Mouse (Mus musculus): ENCODE measurements around the gene Braf.
A peak's percentile ranks its signal among the peaks of the same experiment; 100 is the strongest.
"Not testable (repeated sequence)": the region's sequence is repeated elsewhere in the genome, so short reads cannot be mapped to it uniquely, and the experiment has no call there.

Gene Braf

GRCm38 (mm10) chr6:39724866-39725711, at the start of gene Braf:
TSS of gene Braf (minus strand) at chr6:39725463.
- DNase-seq (ENCODE audit: low read depth, low spot score), result peak; percentile 97

DNA sequence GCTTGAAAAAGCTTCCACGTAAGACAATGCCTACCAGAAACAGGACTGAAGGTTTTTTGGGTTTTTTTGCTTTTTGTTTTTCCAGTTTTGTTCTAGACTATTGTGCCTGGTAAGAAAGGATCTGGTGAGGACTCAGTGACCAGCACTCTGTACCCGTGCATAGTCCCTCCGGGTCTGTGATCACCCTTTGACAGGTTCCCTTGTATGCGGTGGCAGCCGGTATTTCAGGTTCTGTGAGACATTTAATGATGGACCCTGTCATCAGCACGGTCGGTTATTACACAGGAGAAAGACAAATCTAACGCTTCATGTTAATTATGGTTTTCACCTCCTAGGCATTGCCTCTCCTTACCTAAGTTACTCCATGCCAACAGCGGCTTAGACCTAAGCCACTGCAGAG, 49.8 kb upstream of the Braf start:
- DNase-seq (ENCODE audit: low read depth, low spot score), result no peak

GRCm38 (mm10) chr6:39757229-39757628, 32.0 kb upstream of the Braf start:
- DNase-seq (ENCODE audit: low read depth, low spot score), result no peak

DNA sequence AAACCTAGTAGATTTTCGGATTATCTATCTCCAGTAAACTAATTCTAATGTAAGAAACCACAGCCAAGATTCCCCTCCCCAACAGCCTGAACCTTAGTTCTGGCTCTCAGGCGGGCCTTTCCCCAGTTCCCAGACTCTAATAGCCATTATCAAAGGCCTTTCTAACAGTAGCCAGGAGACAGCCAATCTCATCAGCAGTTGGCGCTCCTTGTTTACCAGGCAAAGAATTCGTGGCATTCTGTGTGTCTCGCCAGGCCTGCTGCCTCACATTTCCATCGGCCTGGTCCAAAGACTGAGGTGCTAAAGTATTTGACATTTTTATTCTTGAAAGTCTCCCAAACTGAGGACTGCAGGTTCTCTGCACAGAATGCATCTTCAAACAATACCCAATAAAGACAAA, 24.6 kb upstream of the Braf start:
- no peak for DNase-seq (ENCODE audit: low read depth, low spot score)

- DNase-seq (ENCODE audit: low read depth, low spot score), result no peak
These were observed 21.8 kb upstream of the Braf start for GRCm38 (mm10) chr6:39747094-39747493.

GRCm38 (mm10) chr6:39745456-39745855, 20.2 kb upstream of the Braf start:
- DNase-seq (ENCODE audit: low read depth, low spot score), result no peak

- not testable (repeated sequence) for DNase-seq (ENCODE audit: low read depth, low spot score)
These were observed 14.4 kb upstream of the Braf start for GRCm38 (mm10) chr6:39739698-39740097.

DNA sequence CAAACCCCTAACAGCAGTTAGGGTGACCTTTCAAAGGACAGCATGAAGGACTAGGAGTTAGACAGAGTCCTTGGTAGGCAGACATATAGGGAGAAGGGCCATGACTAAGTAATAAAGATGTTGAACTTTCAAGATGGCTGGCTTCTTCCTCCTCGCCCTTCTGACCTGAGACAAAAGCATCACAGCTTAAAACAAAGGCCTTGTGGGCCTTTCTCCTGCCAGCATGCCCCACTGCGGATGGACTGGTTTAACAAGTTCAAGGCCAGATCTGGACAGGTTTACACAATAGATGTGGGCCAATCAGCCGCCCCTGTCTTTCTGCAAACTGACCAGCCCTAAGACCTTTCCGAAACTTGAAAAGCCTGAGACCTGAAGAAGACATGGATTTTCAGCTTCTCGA, 2.8 kb upstream of the Braf start:
- DNase-seq (ENCODE audit: low read depth, low spot score), result no peak

GRCm38 (mm10) chr6:39726149-39726548, 886 bp upstream of the Braf start:
- DNase-seq (ENCODE audit: low read depth, low spot score), result no peak

DNA sequence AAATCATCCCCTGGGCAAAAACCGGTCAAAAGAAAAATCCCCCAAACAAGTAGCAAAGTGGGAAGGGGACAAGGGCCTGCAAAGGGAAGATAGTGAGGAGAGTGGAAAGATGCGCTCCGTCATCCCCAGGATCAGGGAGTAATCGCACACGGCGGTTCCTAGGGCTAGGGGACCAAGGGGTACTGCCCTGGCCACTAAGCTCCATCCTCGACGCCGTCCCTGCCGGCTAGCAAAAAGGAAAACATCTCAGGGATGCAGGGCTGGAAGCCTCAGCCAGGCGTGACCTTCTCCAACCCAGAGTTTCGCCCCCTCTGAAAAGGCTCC, 759 bp downstream of the Braf start:
- DNase-seq (ENCODE audit: low read depth, low spot score), result no peak

DNA sequence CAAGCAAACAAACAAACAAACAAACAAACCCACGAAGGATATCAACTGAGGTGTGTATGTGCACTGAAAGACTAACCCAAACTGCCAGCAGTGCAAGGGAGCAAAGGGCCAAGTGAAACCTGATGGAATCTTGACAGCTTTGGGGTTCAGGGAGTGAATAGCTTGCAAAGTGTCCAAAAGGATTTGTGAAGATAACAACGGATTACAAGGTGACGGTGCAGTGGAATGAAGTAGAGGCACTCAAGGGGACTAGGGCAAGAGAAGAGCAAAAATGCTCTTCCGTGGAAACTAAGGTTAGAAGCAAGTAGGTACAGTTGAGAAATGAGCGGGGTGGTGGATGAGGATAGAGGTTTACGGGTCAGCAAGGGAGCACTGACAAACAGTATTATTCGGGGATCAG, 1.2 kb downstream of the Braf start:
- DNase-seq (ENCODE audit: low read depth, low spot score), result peak; percentile 27

GRCm38 (mm10) chr6:39718567-39718966, 6.7 kb downstream of the Braf start:
- no peak for DNase-seq (ENCODE audit: low read depth, low spot score)

DNA sequence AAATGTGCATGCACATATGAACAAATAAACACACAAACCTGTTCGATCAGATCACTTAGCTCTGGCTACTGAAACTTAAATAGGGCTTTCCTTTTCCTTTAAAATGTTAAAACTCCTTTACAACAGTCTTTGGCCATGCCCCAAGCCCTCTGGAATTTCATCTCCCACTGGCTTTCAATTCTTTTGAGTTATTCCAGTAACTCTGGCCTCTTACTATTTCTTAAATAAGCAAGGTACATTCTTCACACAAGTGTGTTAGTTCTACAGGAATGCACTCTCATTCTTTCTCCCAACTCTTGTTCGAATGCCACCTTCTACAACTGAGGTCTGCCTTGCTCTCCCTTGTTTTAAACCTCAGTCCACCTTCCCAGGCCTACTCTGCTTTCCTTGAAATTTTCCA, 8.2 kb downstream of the Braf start:
- no peak for DNase-seq (ENCODE audit: low read depth, low spot score)

GRCm38 (mm10) chr6:39714341-39714740, 10.9 kb downstream of the Braf start:
- DNase-seq (ENCODE audit: low read depth, low spot score), result peak; percentile 29

DNA sequence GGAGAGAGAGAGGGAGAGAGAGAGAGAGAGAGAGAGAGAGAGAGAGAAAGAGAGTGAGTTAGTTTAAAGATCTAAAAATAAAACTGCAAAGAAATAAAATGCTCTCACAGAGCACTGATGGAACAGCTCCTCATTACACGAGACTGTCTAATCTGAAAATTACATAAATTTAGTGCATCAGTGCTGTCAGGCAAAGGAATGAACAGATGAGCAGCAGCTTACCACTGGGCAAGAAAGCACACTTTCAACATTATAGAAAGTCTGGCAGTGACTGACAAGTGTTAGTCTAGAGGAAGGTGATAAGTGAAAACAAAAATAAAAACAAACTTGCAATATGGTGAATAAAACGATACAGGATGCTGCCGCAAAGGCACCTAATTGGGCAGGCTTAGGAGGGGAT, 11.9 kb downstream of the Braf start:
- DNase-seq (ENCODE audit: low read depth, low spot score), result no peak

GRCm38 (mm10) chr6:39705625-39706024, 19.6 kb downstream of the Braf start:
- DNase-seq (ENCODE audit: low read depth, low spot score), result no peak

DNA sequence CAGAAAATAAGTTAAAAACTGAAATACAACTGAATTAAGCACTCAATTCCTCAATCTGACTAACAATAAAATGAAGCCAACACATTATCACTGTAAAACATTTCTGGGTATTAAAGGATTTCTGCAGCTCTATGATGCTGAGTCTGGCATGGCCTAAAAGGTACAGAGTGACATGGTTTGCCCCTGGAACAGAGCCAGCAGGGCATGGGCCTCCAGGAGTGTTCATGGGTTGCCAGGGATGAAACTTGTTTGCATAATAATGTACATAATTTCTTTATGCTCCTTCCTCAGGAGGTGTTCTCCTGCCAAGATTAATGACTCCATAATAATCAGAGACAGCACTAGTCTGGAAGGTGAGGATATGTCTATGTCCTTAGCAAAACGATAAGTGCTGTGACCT, 32.1 kb downstream of the Braf start:
- no peak for DNase-seq (ENCODE audit: low read depth, low spot score)

DNA sequence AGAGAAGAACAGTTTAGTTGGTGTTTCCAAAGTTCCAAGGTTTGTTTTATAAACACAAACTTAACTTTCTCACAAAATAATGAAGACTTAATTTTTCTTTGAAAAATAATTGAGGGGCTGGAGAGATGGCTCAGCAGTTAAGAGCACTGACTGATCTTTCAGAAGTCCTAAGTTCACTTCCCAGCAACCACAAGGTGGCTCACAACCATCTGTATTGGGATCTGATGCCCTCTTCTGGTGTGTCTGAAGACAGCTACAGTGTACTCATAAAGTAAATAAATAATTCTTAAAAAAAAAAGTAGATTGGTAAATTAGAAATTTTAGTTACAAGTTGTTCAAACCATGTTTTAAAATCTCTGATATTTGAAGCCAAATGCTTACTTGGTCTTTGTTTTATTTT, 38.4 kb downstream of the Braf start:
- DNase-seq (ENCODE audit: low read depth, low spot score), result not testable (repeated sequence)

- no peak for DNase-seq (ENCODE audit: low read depth, low spot score)
These were observed 43.5 kb downstream of the Braf start for GRCm38 (mm10) chr6:39681795-39682194.

GRCm38 (mm10) chr6:39680524-39680923, 44.7 kb downstream of the Braf start:
- no peak for DNase-seq (ENCODE audit: low read depth, low spot score)

DNA sequence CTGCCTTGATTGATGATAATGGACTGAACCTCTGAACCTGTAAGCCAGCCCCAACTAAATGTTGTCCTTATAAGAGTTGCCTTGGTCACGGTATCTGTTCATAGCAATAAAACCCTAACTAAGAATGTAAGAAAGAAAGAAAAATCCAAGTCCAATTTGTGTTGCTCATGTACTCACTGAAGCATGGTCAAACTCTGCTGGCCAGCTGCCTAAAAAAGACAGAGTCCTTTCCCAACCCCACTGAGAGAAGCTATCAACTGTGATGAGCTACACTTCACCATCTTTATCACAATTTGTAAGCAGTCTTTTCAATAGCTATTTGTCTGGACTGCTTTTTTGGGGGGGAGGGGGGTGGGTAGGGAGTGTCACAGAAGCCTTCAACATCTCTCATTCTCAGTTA, 47.0 kb downstream of the Braf start:
- no peak for DNase-seq (ENCODE audit: low read depth, low spot score)

DNA sequence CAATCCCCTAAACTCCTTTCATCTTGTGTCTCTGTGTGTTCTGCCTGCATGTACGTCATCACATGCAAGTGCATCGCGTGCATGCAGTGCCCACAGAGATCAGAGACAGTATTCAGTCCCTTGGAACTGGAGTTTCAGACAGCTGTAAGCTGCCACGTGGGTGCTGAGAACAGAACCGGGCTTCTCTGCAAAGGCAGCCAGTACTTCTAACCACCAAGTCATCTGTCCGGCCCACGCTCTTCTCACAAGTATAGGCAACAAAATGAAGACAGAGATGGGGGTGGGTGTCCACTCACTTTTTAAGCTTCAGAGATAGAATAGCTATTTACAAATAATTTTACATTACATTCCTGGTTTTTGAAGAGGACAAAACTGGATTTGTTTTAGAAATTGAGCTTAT, 50.2 kb downstream of the Braf start:
- DNase-seq (ENCODE audit: low read depth, low spot score), result no peak

DNA sequence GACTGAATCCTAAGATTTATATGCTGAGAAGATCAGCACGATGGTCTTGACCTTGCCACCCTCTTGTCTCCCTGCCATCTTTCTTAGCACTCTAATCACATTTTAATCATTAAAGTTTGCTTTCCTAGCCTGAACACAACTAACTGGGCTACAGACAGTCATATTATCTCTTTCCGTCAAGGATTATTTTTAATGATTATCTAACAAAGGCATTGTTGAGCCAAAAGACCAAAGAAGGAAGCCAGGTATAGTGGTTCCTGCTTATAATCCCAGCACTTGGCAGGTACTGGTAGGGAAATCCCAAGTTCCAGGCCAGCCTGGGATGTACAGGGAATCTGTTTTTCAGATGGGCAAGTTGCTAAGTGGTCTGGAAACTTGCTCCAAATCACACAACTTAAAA, 114.0 kb downstream of the Braf start:
- no peak for DNase-seq (ENCODE audit: low read depth, low spot score)

- DNase-seq (ENCODE audit: low read depth, low spot score), result no peak
These were observed 115.1 kb downstream of the Braf start for GRCm38 (mm10) chr6:39610207-39610606.

Data from CD4-positive, CD25-positive, alpha-beta regulatory T cell, adult 2 months (primary cell).